Mouse (Mus musculus) lung, postnatal 0 days (tissue): ENCODE measurements around the gene Plcb2. TPM values are rescaled to one million over a fixed set of nuclear protein-coding genes. Genes with fewer than 3 reads are reported as not detected.

Source experiments
- ATAC-seq: fragments of 200-750 bp; cut with Nextera tagmentation; 2 replicates; pipeline ENCODE4 v1.8.0; 2017; ENCODE audit warnings: moderate library complexity
- DNase-seq: peaks from one replicate; pipeline ENCODE4 v3.0.0-alpha.2; 2016; ENCODE audit warnings: low spot score
- H3K27ac ChIP-seq: fragments of 300-500 bp; sonication (generic); 2 replicates; pipeline ENCODE4 v1.5.1; 2014; ENCODE audit warnings: antibody characterized with exemption, mild to moderate bottlenecking, low read length, mixed read lengths
- H3K27me3 ChIP-seq: fragments of 300-500 bp; sonication (generic); replicated peaks from 2 replicates; pipeline ENCODE4 v1.6.1; 2014; ENCODE audit warnings: low read length, mixed read lengths; ENCODE audit not compliant: insufficient read depth
- H3K36me3 ChIP-seq: fragments of 300-500 bp; sonication (generic); 2 replicates; pipeline ENCODE4 v1.6.1; 2014; ENCODE audit warnings: low read length, mixed read lengths; ENCODE audit not compliant: insufficient read depth
- H3K4me1 ChIP-seq: fragments of 300-500 bp; sonication (generic); 2 replicates; pipeline ENCODE4 v1.6.1; 2014; ENCODE audit warnings: antibody characterized with exemption, low read depth, low read length, mixed read lengths; ENCODE audit not compliant: insufficient read depth
- H3K4me2 ChIP-seq: fragments of 300-500 bp; sonication (generic); replicated peaks from 2 replicates; pipeline ENCODE4 v1.6.1; 2014; ENCODE audit warnings: low read depth, mild to moderate bottlenecking, low read length, moderate library complexity, mixed read lengths
- H3K4me3 ChIP-seq: fragments of 300-500 bp; sonication (generic); 2 replicates; pipeline ENCODE4 v1.5.1; 2014; ENCODE audit warnings: low read depth, low read length
- H3K9ac ChIP-seq: fragments of 300-500 bp; sonication (generic); replicated peaks from 2 replicates; pipeline ENCODE4 v1.6.1; 2014; ENCODE audit warnings: low read depth, mild to moderate bottlenecking
- H3K9me3 ChIP-seq: fragments of 300-500 bp; sonication (generic); 2 replicates; pipeline ENCODE4 v1.6.1; 2016; ENCODE audit warnings: low read length, mixed read lengths
- CTCF ChIP-seq: IDR thresholded peaks from 2 replicates; pipeline ENCODE4 v1.5.1; 2016; ENCODE audit warnings: antibody characterized with exemption, mild to moderate bottlenecking
- EP300 ChIP-seq: IDR thresholded peaks from 2 replicates; pipeline ENCODE4 v1.6.1; 2016; ENCODE audit warnings: antibody characterized with exemption, mild to moderate bottlenecking, control low read depth
- WGBS: fragments of 180-500 bp; shearing (Covaris S2); extraction: QIAGEN DNeasy Blood & Tissue Kit; methylation state at CpG from one replicate; pipeline ENCODE4 v1.1.7; 2014; 5-methylcytosine and 5-hydroxymethylcytosine counted together
- polyA plus RNA-seq: library from polyadenylated mRNA; unstranded; fragments of >200 nt; fragmentation: Nextera tagmentation; extraction: Ambion mirVana; gene quantifications from 2 replicates; pipeline ENCODE4 v1.2.1, GENCODE M21; 2015

Plcb2 gene
- polyA plus RNA-seq, 1 experiment from 2014 or later: 1.6 TPM

DNA sequence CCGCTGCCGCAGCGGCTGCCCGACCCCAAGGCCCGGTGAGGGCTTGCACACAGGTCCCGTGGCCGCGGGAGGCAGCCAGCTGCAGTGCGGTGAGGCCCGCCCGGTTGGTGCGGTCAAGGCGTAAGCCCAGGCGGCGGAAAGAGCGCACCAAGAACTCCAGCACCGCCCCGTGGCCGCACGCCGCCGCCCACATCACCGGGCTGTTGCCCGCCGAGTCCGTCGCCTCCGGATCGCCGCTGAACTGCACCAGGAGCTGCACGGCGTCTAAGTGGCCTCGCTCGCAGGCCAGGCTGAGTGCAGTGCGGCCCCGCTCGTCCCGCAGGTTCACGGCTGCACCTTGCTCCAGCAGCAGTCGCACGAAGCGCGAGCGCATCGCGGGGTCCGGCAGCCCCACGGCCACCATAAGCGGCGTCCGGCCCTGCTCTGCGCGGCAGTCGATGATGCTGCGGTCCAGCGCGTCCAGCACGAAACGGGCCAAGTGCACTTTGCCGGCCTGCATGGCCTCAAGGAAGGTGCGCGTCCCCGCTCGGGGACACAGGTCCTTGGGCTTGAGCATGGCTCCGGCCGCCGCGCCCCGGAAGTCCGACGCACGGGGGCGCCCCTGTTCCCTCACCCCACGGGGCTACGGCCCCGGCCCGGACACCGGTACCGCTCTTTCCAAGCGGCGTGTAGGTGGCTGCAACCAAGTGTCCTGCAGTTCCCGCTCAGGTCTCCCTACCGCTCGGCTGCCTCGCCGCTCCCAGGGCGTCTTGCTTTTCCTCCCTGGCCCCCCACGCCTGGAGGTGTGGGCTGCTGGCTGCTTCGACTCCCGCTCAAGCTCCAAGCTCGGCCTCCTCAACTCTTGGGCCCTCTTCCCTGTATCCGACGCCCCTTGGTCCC, 25.1 kb downstream of the Plcb2 start:
- DNase-seq: peak; percentile 57
- no peaks in the 10 kb centered on the region for H3K36me3 ChIP-seq
- ATAC-seq: peak; percentile 48
- WGBS: 1% methylated on average over 73 of the region's 93 CpGs
- no peaks in the 10 kb centered on the region for H3K9me3 ChIP-seq
- 0 out of 2 replicates have a peak overlapping the region, but pooled peaks have one; percentile 3 for H3K9ac ChIP-seq
- no peak overlapping the region; the same call in 1 of the 2 replicates for H3K27ac ChIP-seq
- peak overlapping the region; percentile 46 for H3K4me3 ChIP-seq
- H3K4me2 ChIP-seq: peak overlapping the region; percentile 79
- peaks cover 14% of the 10 kb centered on the region; the same call in 1 of the 2 replicates for H3K4me1 ChIP-seq
- H3K27me3 ChIP-seq: peaks cover 66% of the 10 kb centered on the region
- TF ChIP-seq EP300 (no peak), CTCF (peak; percentile 53)

DNA sequence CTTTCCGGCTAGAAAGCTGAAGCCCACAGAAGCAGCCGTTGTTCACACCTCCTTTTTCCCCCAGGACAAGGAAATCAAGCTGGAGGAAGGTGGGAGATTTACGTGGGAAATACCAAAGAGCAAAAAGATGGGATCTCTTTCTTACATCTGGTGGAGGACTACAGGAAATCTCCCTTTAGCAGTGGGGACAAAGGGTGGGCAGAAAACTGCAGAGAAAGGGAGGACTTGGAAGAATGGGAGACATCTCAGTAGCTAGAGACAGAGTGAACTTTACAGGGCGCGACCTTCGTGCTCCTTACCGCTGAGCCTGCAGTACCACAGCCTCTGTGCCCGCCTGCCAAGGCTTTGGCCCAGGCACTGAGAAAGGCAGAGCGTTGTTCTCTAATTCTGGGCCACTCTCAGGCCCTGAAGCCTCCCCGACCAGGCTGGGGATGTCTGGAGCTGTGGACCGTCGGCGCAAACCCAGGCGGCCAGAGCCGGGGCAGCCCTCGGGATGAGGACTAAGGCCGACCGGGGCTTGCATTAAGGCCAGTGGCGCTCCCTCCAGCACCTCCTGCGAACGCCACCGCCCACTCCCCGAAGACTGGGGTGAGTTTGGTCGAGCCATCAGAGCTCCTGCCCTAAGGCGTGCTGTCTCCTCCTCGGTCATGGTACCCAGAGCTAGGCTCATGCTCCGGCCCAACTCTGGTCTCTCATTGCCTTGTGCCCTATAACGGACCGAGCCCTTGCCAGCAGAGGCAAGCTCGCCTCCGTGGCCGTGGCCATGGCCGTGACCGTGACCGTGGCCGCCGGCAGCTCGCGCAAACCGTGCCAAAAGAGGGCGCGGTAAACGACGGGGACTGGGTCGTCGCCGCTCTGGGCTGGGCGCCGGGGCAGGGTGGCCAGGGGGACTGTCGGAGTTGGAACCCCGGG, 26.0 kb downstream of the Plcb2 start:
- H3K27me3 ChIP-seq: peaks cover 62% of the 10 kb centered on the region
- H3K4me3 ChIP-seq: peak overlapping the region; percentile 46
- WGBS: 8% methylated on average over 51 of the region's 51 CpGs
- H3K36me3 ChIP-seq: no peaks in the 10 kb centered on the region
- no peak overlapping the region for H3K9ac ChIP-seq
- H3K4me1 ChIP-seq: peaks cover 14% of the 10 kb centered on the region; the same call in 1 of the 2 replicates
- ATAC-seq (no peak), DNase-seq (no peak)
- H3K4me2 ChIP-seq: peak overlapping the region; percentile 79
- no peaks in the 10 kb centered on the region for H3K9me3 ChIP-seq
- TF ChIP-seq EP300: no peak
- H3K27ac ChIP-seq: no peak overlapping the region

DNA sequence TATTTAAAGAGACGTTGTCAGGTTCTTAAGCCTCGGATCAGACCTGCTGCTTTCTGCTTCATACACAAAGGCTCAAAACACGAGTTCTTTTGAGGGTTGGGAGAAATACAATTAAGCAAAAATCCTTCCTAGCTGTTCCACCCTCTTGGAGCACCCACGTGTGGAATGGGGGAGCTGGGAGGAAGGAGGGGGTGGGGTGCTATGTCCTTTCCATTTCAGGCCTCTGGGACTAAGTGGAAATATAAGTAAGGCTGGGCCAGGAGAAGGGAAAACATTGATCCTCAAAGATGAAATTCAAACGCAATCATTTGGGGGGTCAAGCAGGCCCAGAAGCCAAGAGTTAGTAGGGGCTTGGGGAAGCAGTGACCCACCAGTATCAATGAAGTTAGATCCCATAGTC, 27.1 kb downstream of the Plcb2 start:
- Histone ChIP-seq H3K27ac (no peak overlapping the region), H3K9me3 (no peaks in the 10 kb centered on the region), H3K4me3 (no peak overlapping the region), H3K9ac (no peak overlapping the region), H3K4me2 (no peak overlapping the region), H3K36me3 (no peaks in the 10 kb centered on the region), H3K4me1 (peaks cover 16% of the 10 kb centered on the region; the same call in 1 of the 2 replicates), H3K27me3 (peaks cover 56% of the 10 kb centered on the region)
- ATAC-seq: no peak
- WGBS: 30% methylated on average over 5 of the region's 5 CpGs
- DNase-seq: no peak
- TF ChIP-seq CTCF (no peak), EP300 (no peak)

DNA sequence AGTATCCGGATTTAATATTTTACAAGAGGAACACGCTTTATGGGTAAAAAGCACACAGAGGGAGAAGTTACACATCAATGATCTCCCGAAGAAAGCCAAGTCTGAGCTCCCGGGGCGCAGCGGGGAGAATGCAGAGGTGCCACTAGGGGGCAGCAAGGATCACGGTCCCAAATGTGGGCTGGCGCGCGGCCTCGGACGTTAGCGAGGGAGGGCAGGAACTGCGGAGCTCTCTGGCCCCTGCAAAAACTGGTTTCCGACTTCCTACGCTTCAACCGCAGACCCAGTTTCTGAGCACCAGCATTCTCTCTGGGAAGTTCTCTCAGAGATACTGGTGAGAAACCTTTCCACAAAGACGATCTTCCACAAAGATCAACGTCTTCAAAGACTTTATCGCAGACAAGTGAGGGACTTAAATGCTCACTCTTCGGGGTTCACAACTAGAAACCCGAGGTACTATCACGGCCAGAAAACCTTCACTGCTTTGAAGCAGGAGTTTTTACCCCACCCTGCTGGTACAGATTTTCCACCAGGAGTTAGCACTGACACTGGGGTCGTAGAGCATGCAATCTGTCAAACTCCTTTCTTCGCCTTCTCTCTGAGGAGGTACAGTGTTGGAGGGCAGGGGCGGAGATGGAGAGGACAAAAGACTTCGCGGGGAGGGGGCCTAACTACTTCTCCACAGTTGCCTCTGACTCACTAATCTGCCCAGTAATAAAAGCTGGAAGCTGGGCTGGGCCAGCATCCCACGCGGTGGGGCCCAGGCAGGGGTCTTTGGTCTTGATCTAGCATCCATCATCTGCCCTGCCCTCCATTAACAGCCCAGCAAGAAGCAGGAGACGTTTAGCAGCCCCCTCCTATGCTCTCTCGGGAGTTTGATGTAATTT, 27.8 kb downstream of the Plcb2 start:
- no peaks in the 10 kb centered on the region for H3K36me3 ChIP-seq
- DNase-seq (peak; percentile 86), ATAC-seq (peak; percentile 65)
- H3K4me3 ChIP-seq: no peak overlapping the region; the same call in 1 of the 2 replicates
- TF ChIP-seq EP300 (no peak), CTCF (peak; percentile 93)
- H3K27me3 ChIP-seq: peaks cover 49% of the 10 kb centered on the region
- WGBS: 6% methylated on average over 32 of the region's 32 CpGs
- H3K9me3 ChIP-seq: no peaks in the 10 kb centered on the region
- H3K4me2 ChIP-seq: peak overlapping the region; percentile 37
- no peak overlapping the region for H3K27ac ChIP-seq
- H3K4me1 ChIP-seq: peaks cover 16% of the 10 kb centered on the region; the same call in 1 of the 2 replicates
- no peak overlapping the region for H3K9ac ChIP-seq

DNA sequence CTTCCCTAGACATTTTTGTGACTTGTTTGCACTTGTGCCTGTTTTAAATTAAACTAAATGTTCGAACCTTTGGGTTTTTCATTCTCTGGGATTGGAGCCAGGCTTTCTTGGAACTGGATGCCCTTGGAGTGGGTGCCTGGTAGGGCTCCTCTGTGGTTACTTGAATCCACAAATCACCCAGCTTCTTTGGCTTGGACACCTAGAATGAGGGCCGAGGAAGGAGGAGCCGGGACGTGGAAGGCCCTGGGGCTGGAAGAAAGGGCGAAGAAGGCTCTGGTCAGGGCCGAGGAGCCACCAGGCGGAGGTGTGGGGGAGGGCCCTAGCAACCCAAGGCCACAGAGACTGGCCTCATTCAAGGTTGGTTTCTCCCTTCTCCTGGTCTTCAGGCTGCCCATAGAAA, 30.3 kb downstream of the Plcb2 start:
- 34% methylated on average over 7 of the region's 7 CpGs for WGBS
- H3K4me3 ChIP-seq: no peak overlapping the region
- H3K4me2 ChIP-seq: no peak overlapping the region
- H3K4me1 ChIP-seq: peaks cover 3% of the 10 kb centered on the region; the same call in 1 of the 2 replicates
- peaks cover 31% of the 10 kb centered on the region for H3K27me3 ChIP-seq
- no peak for DNase-seq
- TF ChIP-seq EP300 (no peak), CTCF (no peak)
- no peak overlapping the region for H3K9ac ChIP-seq
- H3K27ac ChIP-seq: no peak overlapping the region
- no peaks in the 10 kb centered on the region for H3K9me3 ChIP-seq
- H3K36me3 ChIP-seq: no peaks in the 10 kb centered on the region
- no peak for ATAC-seq
